Mouse (Mus musculus): Measurements from ENCODE around the gene Lrch1.

Gene Lrch1

GRCm38 (mm10) chr14:74947376-74948013 lies at the start of gene Lrch1:
Gene Lrch1, minus strand, starts transcription at chr14:74947876.
- peak; percentile 82 for DNase-seq (ENCODE audit: low spot score)

- no peak for DNase-seq (ENCODE audit: low spot score)
Observed at GRCm38 (mm10) chr14:74997041-74997440, 49.4 kb upstream of the Lrch1 start.

GRCm38 (mm10) chr14:74996556-74996955 lies 48.9 kb upstream of the Lrch1 start:
- no peak for DNase-seq (ENCODE audit: low spot score)

GRCm38 (mm10) chr14:74990504-74990903 lies 42.8 kb upstream of the Lrch1 start:
- DNase-seq (ENCODE audit: low spot score): no peak

GRCm38 (mm10) chr14:74989909-74990308 lies 42.2 kb upstream of the Lrch1 start:
- DNase-seq (ENCODE audit: low spot score): no peak

GRCm38 (mm10) chr14:74989322-74989721 lies 41.6 kb upstream of the Lrch1 start:
- DNase-seq (ENCODE audit: low spot score): no peak

- peak; percentile 57 for DNase-seq (ENCODE audit: low spot score)
Observed at GRCm38 (mm10) chr14:74986527-74986926, 38.9 kb upstream of the Lrch1 start.

GRCm38 (mm10) chr14:74985658-74986057 lies 38.0 kb upstream of the Lrch1 start:
- no peak for DNase-seq (ENCODE audit: low spot score)

GRCm38 (mm10) chr14:74984817-74985391 lies 37.2 kb upstream of the Lrch1 start:
- DNase-seq (ENCODE audit: low spot score): no peak

- no peak for DNase-seq (ENCODE audit: low spot score)
Observed at GRCm38 (mm10) chr14:74983079-74983478, 35.4 kb upstream of the Lrch1 start.

- DNase-seq (ENCODE audit: low spot score): no peak
Observed at GRCm38 (mm10) chr14:74981016-74981415, 33.3 kb upstream of the Lrch1 start.

GRCm38 (mm10) chr14:74976972-74977371 lies 29.3 kb upstream of the Lrch1 start:
- no peak for DNase-seq (ENCODE audit: low spot score)

- DNase-seq (ENCODE audit: low spot score): peak; percentile 10
Observed at GRCm38 (mm10) chr14:74974136-74974651, 26.5 kb upstream of the Lrch1 start.

GRCm38 (mm10) chr14:74972687-74973086 lies 25.0 kb upstream of the Lrch1 start:
- no peak for DNase-seq (ENCODE audit: low spot score)

GRCm38 (mm10) chr14:74972216-74972615 lies 24.5 kb upstream of the Lrch1 start:
- no peak for DNase-seq (ENCODE audit: low spot score)

GRCm38 (mm10) chr14:74963402-74963764 lies 15.7 kb upstream of the Lrch1 start:
- no peak for DNase-seq (ENCODE audit: low spot score)

- DNase-seq (ENCODE audit: low spot score): peak; percentile 64
Observed at GRCm38 (mm10) chr14:74962713-74963401, 15.2 kb upstream of the Lrch1 start.

- DNase-seq (ENCODE audit: low spot score): no peak
Observed at GRCm38 (mm10) chr14:74960568-74960967, 12.9 kb upstream of the Lrch1 start.

GRCm38 (mm10) chr14:74956702-74957101 lies 9.0 kb upstream of the Lrch1 start:
- DNase-seq (ENCODE audit: low spot score): no peak

- DNase-seq (ENCODE audit: low spot score): no peak
Observed at GRCm38 (mm10) chr14:74956234-74956633, 8.6 kb upstream of the Lrch1 start.

- DNase-seq (ENCODE audit: low spot score): peak; percentile 20
Observed at GRCm38 (mm10) chr14:74948426-74949240, 957 bp upstream of the Lrch1 start.

- DNase-seq (ENCODE audit: low spot score): no peak
Observed at GRCm38 (mm10) chr14:74948014-74948396, 329 bp upstream of the Lrch1 start.

Measured in yolk sac, embryonic 10.5 days (tissue).